7 mouse cellular contexts compared by ENCODE assay signal in the genomic region with DNA sequence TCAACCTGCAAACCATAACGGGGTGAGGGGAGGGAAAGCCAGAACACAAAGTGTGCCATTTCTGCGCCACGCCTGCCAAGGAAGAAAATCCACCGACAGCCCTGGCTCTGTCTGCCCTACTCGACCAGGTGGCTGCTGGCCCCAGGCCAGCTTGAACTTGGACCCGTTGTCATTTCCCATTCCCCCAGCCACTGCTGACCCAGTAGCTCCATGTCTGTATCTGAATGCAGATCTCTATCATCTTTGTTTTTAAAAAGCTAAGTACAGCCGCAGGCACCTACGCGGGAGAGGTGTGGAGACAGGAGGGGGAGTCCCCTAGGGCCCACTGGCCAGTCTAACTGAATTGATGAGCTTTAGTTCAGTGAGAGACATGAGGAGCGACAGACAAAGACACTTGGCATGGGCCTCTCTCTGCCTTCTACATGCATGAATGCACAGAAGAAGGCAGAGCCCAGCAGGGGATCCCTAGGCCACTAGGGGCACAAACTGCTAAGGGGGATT.
DNase-seq lines count a peak whose midpoint lies in the region; ATAC-seq and TF ChIP-seq lines count a peak whose summit lies in the region.

No protein-coding gene starts in this region.

- no peak overlapping the region for H3K4me3 ChIP-seq in cerebellum, adult 2 months (replicated peaks; ENCODE audit: insufficient read depth, low read depth, low read length)
- no peak overlapping the region for H3K4me3 ChIP-seq in hindbrain, postnatal 0 days (ENCODE audit: low read length)
- no peak overlapping the region for H3K4me3 ChIP-seq in midbrain, embryonic 14.5 days (replicated peaks; ENCODE audit: low read depth, low read length)
- H3K4me3 ChIP-seq in heart, adult 2 months: no peak overlapping the region

- H3K27me3 ChIP-seq in cerebellum, adult 2 months (ENCODE audit: control insufficient read depth, insufficient read depth, low read length): no peaks in the 10 kb centered on the region
- H3K27me3 ChIP-seq in hindbrain, postnatal 0 days (ENCODE audit: insufficient read depth, low read length): no peaks in the 10 kb centered on the region
- no peaks in the 10 kb centered on the region for H3K27me3 ChIP-seq in midbrain, embryonic 14.5 days (ENCODE audit: control insufficient read depth, insufficient read depth, low read length)
- no peaks in the 10 kb centered on the region for H3K27me3 ChIP-seq in heart, adult 2 months (ENCODE audit: control insufficient read depth, insufficient read depth, low read length)

- no peak for TF ChIP-seq POLR2A in cerebellum, adult 2 months (IDR thresholded peaks at IDR 0.05; ENCODE audit: borderline replicate concordance, insufficient read depth, low read length)
- TF ChIP-seq POLR2A in heart, adult 2 months (IDR thresholded peaks at IDR 0.05; ENCODE audit: insufficient read depth, low read depth, low read length): no peak

- no peak overlapping the region for H3K9ac ChIP-seq in hindbrain, postnatal 0 days (replicated peaks; ENCODE audit: low read length)
- no peak overlapping the region; the same call in 1 of the 2 replicates for H3K9ac ChIP-seq in midbrain, embryonic 14.5 days (replicated peaks; ENCODE audit: low read length)
- no peak overlapping the region for H3K9ac ChIP-seq in heart, adult 2 months (ENCODE audit: low read depth, low read length)

- no peaks in the 10 kb centered on the region for H3K79me2 ChIP-seq in heart, adult 2 months (replicated peaks; ENCODE audit: control insufficient read depth, insufficient read depth, low read length)

- intact Hi-C loops in heart, adult 2 months (cut with DNase I): no loop called here

- H3K4me1 ChIP-seq in cerebellum, adult 2 months (ENCODE audit: control insufficient read depth, insufficient read depth, low read length): peaks cover 31% of the 10 kb centered on the region; the same call in 1 of the 2 replicates
- H3K4me1 ChIP-seq in hindbrain, postnatal 0 days (ENCODE audit: insufficient read depth, low read length): peaks cover 21% of the 10 kb centered on the region
- peaks cover 43% of the 10 kb centered on the region for H3K4me1 ChIP-seq in midbrain, embryonic 14.5 days (ENCODE audit: control insufficient read depth, insufficient read depth, low read length)
- peaks cover 2% of the 10 kb centered on the region; the same call in 1 of the 2 replicates for H3K4me1 ChIP-seq in heart, adult 2 months (ENCODE audit: control insufficient read depth, insufficient read depth, low read length)

- H3K36me3 ChIP-seq in hindbrain, postnatal 0 days (ENCODE audit: insufficient read depth, low read length): no peaks in the 10 kb centered on the region
- H3K36me3 ChIP-seq in midbrain, embryonic 14.5 days (ENCODE audit: control insufficient read depth, insufficient read depth, low read length): no peaks in the 10 kb centered on the region
- H3K36me3 ChIP-seq in heart, adult 2 months (ENCODE audit: control insufficient read depth, insufficient read depth, low read length): no peaks in the 10 kb centered on the region

- H3K4me2 ChIP-seq in hindbrain, postnatal 0 days (ENCODE audit: low read depth, low read length): peak overlapping the region; percentile 31; the same call in 1 of the 2 replicates
- peak overlapping the region; percentile 3; the same call in 1 of the 2 replicates for H3K4me2 ChIP-seq in midbrain, embryonic 14.5 days (ENCODE audit: low read length)

- ATAC-seq in hindbrain, postnatal 0 days: peak; percentile 52
- ATAC-seq in midbrain, embryonic 14.5 days (ENCODE audit: low FRiP score, low TSS enrichment): peak; percentile 28; the same call in 1 of the 2 replicates

- H3K9me3 ChIP-seq in hindbrain, postnatal 0 days (ENCODE audit: low read length): no peaks in the 10 kb centered on the region
- no peaks in the 10 kb centered on the region for H3K9me3 ChIP-seq in midbrain, embryonic 14.5 days (ENCODE audit: control insufficient read depth, low read length)

- peak overlapping the region; percentile 11; the same call in 1 of the 2 replicates for H3K27ac ChIP-seq in cerebellum, adult 2 months (ENCODE audit: insufficient read depth, low read length)
- H3K27ac ChIP-seq in hindbrain, postnatal 0 days: peak overlapping the region; percentile 84
- H3K27ac ChIP-seq in midbrain, embryonic 14.5 days (replicated peaks; ENCODE audit: low read depth, low read length): peak overlapping the region; percentile 74
- no peak overlapping the region for H3K27ac ChIP-seq in heart, adult 2 months

- TF ChIP-seq EP300 in heart, adult 2 months (IDR thresholded peaks at IDR 0.05; ENCODE audit: insufficient read depth, low read depth, low read length): no peak

- DNase-seq in cerebellum, adult 2 months: peak; percentile 84 to 91
- peak; percentile 41 to 85 for DNase-seq in cerebellum, postnatal 4 days (ENCODE audit: low spot score in 2 of 2)
- peak; percentile 84 for DNase-seq in hindbrain, postnatal 0 days (ENCODE audit: low spot score)
- DNase-seq in midbrain, embryonic 14.5 days: peak; percentile 61
- no peak for DNase-seq in adrenal gland, adult 18-20 months (ENCODE audit: low spot score in 2 of 2)
- no peak for DNase-seq in heart, adult 18-20 months
- DNase-seq in heart, adult 2 months: no peak

- 6% methylated on average over 10 of the region's 10 CpGs for WGBS in cerebellum, adult 2 months
- WGBS in hindbrain, postnatal 0 days: 16% methylated on average over 10 of the region's 10 CpGs
- 15% methylated on average over 10 of the region's 10 CpGs for WGBS in midbrain, embryonic 14.5 days
- 54% methylated on average over 10 of the region's 10 CpGs for WGBS in heart, adult 2 months

- TF ChIP-seq CTCF in cerebellum, adult 2 months (IDR thresholded peaks at IDR 0.05; ENCODE audit: borderline replicate concordance, insufficient read depth, low read depth, low read length): no peak
- peak; percentile 17; the same call in 1 of the 2 replicates for TF ChIP-seq CTCF in hindbrain, postnatal 0 days (IDR thresholded peaks at IDR 0.05; ENCODE audit: low read depth)
- no peak for TF ChIP-seq CTCF in heart, adult 2 months (IDR thresholded peaks at IDR 0.05)

Comparison
In these comparisons a context has a peak if more than half of its experiments do, and no peak if none do; other contexts are left out.
1. DNase-seq: peak in cerebellum, adult 2 months (2 of 2), cerebellum, postnatal 4 days (2 of 2), hindbrain, postnatal 0 days (single experiment) and midbrain, embryonic 14.5 days (single experiment); none in adrenal gland, adult 18-20 months (0 of 2), heart, adult 18-20 months (0 of 2) and heart, adult 2 months (0 of 2).